Mouse (Mus musculus) MEL (cell line): ENCODE measurements around the gene Anxa4. TPM values are rescaled to one million over a fixed set of nuclear protein-coding genes. Genes with fewer than 3 reads are reported as not detected.

Source experiments
- DNase-seq: peaks from one replicate; pipeline ENCODE4 v3.0.0; 2011; ENCODE audit warnings: low read depth, low spot score
- H3K27ac ChIP-seq: 2 replicates; pipeline ENCODE4 v1.5.1; 2012; ENCODE audit warnings: low read depth, mild to moderate bottlenecking, control low read depth, low read length, moderate library complexity; ENCODE audit not compliant: control insufficient read depth
- H3K27me3 ChIP-seq, 2 experiments: fragments of 150-350 bp in 1 of 2; sonication (generic) in 1 of 2; 2 replicates each; pipeline ENCODE4 v1.6.1; 2012; ENCODE audit warnings: low read length in 2 of 2, mild to moderate bottlenecking in 2 of 2, improper control_type of control experiment in 1 of 2, moderate library complexity in 1 of 2; ENCODE audit not compliant: insufficient read depth in 2 of 2, control insufficient read depth in 1 of 2
- H3K36me3 ChIP-seq, 2 experiments: 2 replicates each; pipeline ENCODE4 v1.6.1; 2012 to 2014; ENCODE audit warnings: low read length in 2 of 2, improper control_type of control experiment in 1 of 2, inconsistent platforms in 1 of 2, mild to moderate bottlenecking in 1 of 2; ENCODE audit not compliant: insufficient read depth in 2 of 2, control insufficient read depth in 1 of 2
- H3K4me1 ChIP-seq, 2 experiments: fragments of 150-350 bp in 1 of 2; sonication (generic) in 1 of 2; 2 replicates each; pipeline ENCODE4 v1.6.1; 2012; ENCODE audit warnings: low read length in 2 of 2, improper control_type of control experiment in 1 of 2, mild to moderate bottlenecking in 1 of 2; ENCODE audit not compliant: insufficient read depth in 2 of 2, control insufficient read depth in 1 of 2
- H3K4me3 ChIP-seq, 2 experiments: fragments of 150-350 bp in 1 of 2; sonication (generic) in 1 of 2; 2 replicates each; pipeline ENCODE4 v1.5.1; 2012; ENCODE audit warnings: low read depth in 2 of 2, low read length in 2 of 2, mild to moderate bottlenecking in 2 of 2, moderate library complexity in 2 of 2, control low read depth in 1 of 2, improper control_type of control experiment in 1 of 2; ENCODE audit not compliant: control insufficient read depth in 1 of 2, insufficient read depth in 1 of 2
- H3K79me2 ChIP-seq: 2 replicates; pipeline ENCODE4 v1.6.1; 2012; ENCODE audit warnings: mild to moderate bottlenecking, low read length, moderate library complexity; ENCODE audit not compliant: control insufficient read depth, poor library complexity, insufficient read depth
- H3K9ac ChIP-seq: 2 replicates; pipeline ENCODE4 v1.6.1; 2012; ENCODE audit warnings: low read depth, mild to moderate bottlenecking, control low read depth, low read length, moderate library complexity; ENCODE audit not compliant: control insufficient read depth, poor library complexity, severe bottlenecking
- H3K9me3 ChIP-seq: fragments of 150-350 bp; sonication (generic); replicated peaks from 2 replicates; pipeline ENCODE4 v1.6.1; 2012; ENCODE audit warnings: mild to moderate bottlenecking, low read length, improper control_type of control experiment, moderate library complexity; ENCODE audit not compliant: insufficient read depth
- CHD1 ChIP-seq: IDR thresholded peaks from 2 replicates; pipeline ENCODE4 v1.6.1; 2012; ENCODE audit warnings: low read depth, mild to moderate bottlenecking, inconsistent platforms, low read length, improper control_type of control experiment
- E2F4 ChIP-seq: IDR thresholded peaks from 2 replicates; pipeline ENCODE4 v1.6.1; 2011; ENCODE audit warnings: low read depth, low read length, improper control_type of control experiment, borderline replicate concordance
- GATA1 ChIP-seq: IDR thresholded peaks from 2 replicates; pipeline ENCODE4 v1.6.1; 2011; ENCODE audit warnings: low read depth, low read length, improper control_type of control experiment
- JUND ChIP-seq: IDR thresholded peaks from 2 replicates; pipeline ENCODE4 v1.6.1; 2011; ENCODE audit warnings: low read depth, mild to moderate bottlenecking, improper control_type of control experiment, low read length
- KAT2A ChIP-seq: conservative IDR thresholded peaks from 2 replicates; pipeline ENCODE4 v1.6.1; 2012; ENCODE audit warnings: low read depth, low read length, improper control_type of control experiment, inconsistent platforms
- MAFK ChIP-seq: IDR thresholded peaks from 2 replicates; pipeline ENCODE4 v1.6.1; 2011; ENCODE audit warnings: low read depth, mild to moderate bottlenecking, low read length, improper control_type of control experiment, borderline replicate concordance
- MAZ ChIP-seq: IDR thresholded peaks from 2 replicates; pipeline ENCODE4 v1.6.1; 2012; ENCODE audit warnings: low read depth, mild to moderate bottlenecking, inconsistent platforms, low read length, improper control_type of control experiment
- MEF2A ChIP-seq: IDR thresholded peaks from 2 replicates; pipeline ENCODE4 v1.6.1; 2014; ENCODE audit warnings: low read depth, mild to moderate bottlenecking, inconsistent platforms, low read length, improper control_type of control experiment; ENCODE audit not compliant: poor library complexity, insufficient replicate concordance, severe bottlenecking; ENCODE audit errors: extremely low read depth
- MXI1 ChIP-seq: IDR thresholded peaks from 2 replicates; pipeline ENCODE4 v1.6.1; 2011; ENCODE audit warnings: mild to moderate bottlenecking, low read depth, low read length, improper control_type of control experiment
- MYC ChIP-seq: IDR thresholded peaks from 2 replicates; pipeline ENCODE4 v1.6.1; 2011; ENCODE audit warnings: low read depth, mild to moderate bottlenecking, low read length, improper control_type of control experiment, moderate library complexity
- NELFE ChIP-seq: IDR thresholded peaks from 2 replicates; pipeline ENCODE4 v1.6.1; 2011; ENCODE audit warnings: low read depth, low read length, improper control_type of control experiment
- POLR2A ChIP-seq, 2 experiments: IDR thresholded peaks; 2 replicates each; pipeline ENCODE4 v1.6.1; 2011 to 2012; ENCODE audit warnings: low read length in 2 of 2, mild to moderate bottlenecking in 2 of 2, control low read depth in 1 of 2, improper control_type of control experiment in 1 of 2, low read depth in 1 of 2, moderate library complexity in 1 of 2; ENCODE audit not compliant: control insufficient read depth in 1 of 2, insufficient read depth in 1 of 2, poor library complexity in 1 of 2
- POLR2AphosphoS5 ChIP-seq: IDR thresholded peaks from 2 replicates; pipeline ENCODE4 v1.6.1; 2012; ENCODE audit warnings: low read depth, borderline replicate concordance, mild to moderate bottlenecking, inconsistent platforms, low read length, moderate library complexity, mixed read lengths
- RAD21 ChIP-seq: IDR thresholded peaks from 2 replicates; pipeline ENCODE4 v1.6.1; 2011; ENCODE audit warnings: mild to moderate bottlenecking, low read depth, low read length, improper control_type of control experiment
- SIN3A ChIP-seq: IDR thresholded peaks from 2 replicates; pipeline ENCODE4 v1.6.1; 2012; ENCODE audit warnings: low read length, improper control_type of control experiment, inconsistent platforms
- SMC3 ChIP-seq: IDR thresholded peaks from 2 replicates; pipeline ENCODE4 v1.6.1; 2011; ENCODE audit warnings: low read depth, low read length, improper control_type of control experiment
- TBP ChIP-seq: IDR thresholded peaks from 2 replicates; pipeline ENCODE4 v1.8.0; 2011; ENCODE audit warnings: low read depth, low read length, improper control_type of control experiment
- USF1 ChIP-seq: IDR thresholded peaks from 2 replicates; pipeline ENCODE4 v1.6.1; 2014; ENCODE audit warnings: low read depth, mild to moderate bottlenecking, inconsistent platforms, low read length, improper control_type of control experiment, moderate library complexity
- ZKSCAN1 ChIP-seq: IDR thresholded peaks from 2 replicates; pipeline ENCODE4 v1.6.1; 2012; ENCODE audit warnings: low read depth, mild to moderate bottlenecking, inconsistent platforms, low read length, improper control_type of control experiment, moderate library complexity
- ZNF384 ChIP-seq: IDR thresholded peaks from 2 replicates; pipeline ENCODE4 v1.6.1; 2012; ENCODE audit warnings: low read depth, mild to moderate bottlenecking, inconsistent platforms, low read length, improper control_type of control experiment
- polyA plus RNA-seq, 2 experiments: library from polyadenylated mRNA; stranded (reverse) in 1 of 2; unstranded in 1 of 2; fragments of >175 nt in 1 of 2; fragments of >200 nt in 1 of 2; gene quantifications; 2 replicates each; pipeline versions ENCODE4 v1.2.1 to v1.2.4; 2012; ENCODE audit warnings: low replicate concordance in 2 of 2, low read depth in 1 of 2; ENCODE audit not compliant: insufficient read length in 2 of 2, insufficient read depth in 1 of 2, missing spikeins in 1 of 2
- total RNA-seq: library from RNA; depleted of rRNA; stranded (reverse); fragments of 300-350 nt; gene quantifications from 2 replicates; pipeline ENCODE4 v1.2.3, GENCODE M21; 2012

Anxa4 gene
- total and polyA plus RNA-seq, 3 experiments, result 31.1 to 176 (median 53.6) TPM

DNA sequence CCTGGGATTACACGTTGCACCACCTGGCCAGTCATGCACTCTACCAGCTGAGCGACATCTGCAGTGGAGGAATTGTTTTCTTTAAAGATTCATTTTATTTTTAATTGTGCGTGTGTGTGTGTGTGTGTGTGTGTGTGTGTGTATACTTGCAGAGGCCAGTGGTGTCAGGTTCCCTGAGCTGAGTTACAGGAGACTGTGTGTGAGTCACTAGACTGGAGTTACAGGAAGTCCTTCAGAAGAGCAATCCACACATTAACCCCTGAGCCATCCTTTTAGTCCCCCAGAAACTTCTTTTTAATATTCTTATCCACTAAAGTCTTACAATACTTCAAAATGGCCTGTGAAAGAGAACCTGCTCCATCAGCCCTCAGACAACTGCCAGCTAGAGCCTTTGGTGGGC, 11.3 kb upstream of the Anxa4 start:
- H3K9ac ChIP-seq, result no peak overlapping the region
- DNase-seq, result no peak
- TF ChIP-seq MEF2A, result no peak
- no peak for TF ChIP-seq NELFE
- TF ChIP-seq TBP, result no peak
- no peak for TF ChIP-seq USF1
- no peak for TF ChIP-seq CHD1
- no peak for TF ChIP-seq ZNF384
- TF ChIP-seq, all 39 proteins: peak for 0
- Histone ChIP-seq H3K4me1 (peaks cover 2 to 4% of the 10 kb centered on the region in 2 experiments; a peak in 3 of 4 replicates), H3K9me3 (no peaks in the 10 kb centered on the region), H3K36me3 (no peaks in the 10 kb centered on the region; a peak in 1 of 4 replicates), H3K27ac (no peak overlapping the region), H3K27me3 (no peaks in the 10 kb centered on the region), H3K79me2 (no peaks in the 10 kb centered on the region), H3K4me3 (no peak overlapping the region)

- Histone ChIP-seq H3K27me3 (peaks cover 0 to 4% of the 10 kb centered on the region in 2 experiments; a peak in 2 of 4 replicates), H3K4me1 (peaks cover 2 to 4% of the 10 kb centered on the region in 2 experiments; a peak in 3 of 4 replicates), H3K9me3 (no peaks in the 10 kb centered on the region), H3K9ac (no peak overlapping the region), H3K79me2 (no peaks in the 10 kb centered on the region), H3K4me3 (peak overlapping the region; percentile 21 to 26; a peak in 2 of 4 replicates), H3K27ac (no peak overlapping the region), H3K36me3 (no peaks in the 10 kb centered on the region; a peak in 1 of 4 replicates)
- TF ChIP-seq ZKSCAN1, result no peak
- no peak for TF ChIP-seq KAT2A
- TF ChIP-seq RAD21, result no peak
- no peak for TF ChIP-seq MYC
- no peak for TF ChIP-seq NELFE
- no peak for TF ChIP-seq JUND
- TF ChIP-seq ZNF384, result no peak
- TF ChIP-seq SIN3A, result no peak
- TF ChIP-seq E2F4, result no peak
- TF ChIP-seq CHD1, result no peak
- TF ChIP-seq MAZ, result no peak
- no peak for TF ChIP-seq GATA1
- TF ChIP-seq MXI1, result no peak
- no peak for TF ChIP-seq POLR2AphosphoS5
- no peak for TF ChIP-seq TBP
- TF ChIP-seq USF1, result no peak
- no peak for TF ChIP-seq POLR2A (IDR thresholded peaks at IDR 0.05; ENCODE audit: control insufficient read depth in 1 of 2, insufficient read depth in 1 of 2, low read depth in 1 of 2, low read length in 2 of 2, poor library complexity in 1 of 2)
- no peak for TF ChIP-seq SMC3
- no peak for TF ChIP-seq MAFK
- DNase-seq, result peak; percentile 44
These were observed 8.0 kb upstream of the Anxa4 start for GRCm38 (mm10) chr6:86801431-86801830.
